Mouse (Mus musculus) stomach, postnatal 0 days (tissue): ENCODE results near the gene Ell. TPM values are rescaled to one million over a fixed set of nuclear protein-coding genes. Genes with fewer than 3 reads are reported as not detected.

Experiments used
- ATAC-seq: fragments of 200-750 bp; cut with Nextera tagmentation; 2 replicates; pipeline ENCODE4 v1.8.0; 2017; ENCODE audit not compliant: low FRiP score, low TSS enrichment
- DNase-seq: peaks from one replicate; pipeline ENCODE4 v3.0.0-alpha.2; 2016; ENCODE audit warnings: low spot score
- H3K27ac ChIP-seq: fragments of 300-500 bp; sonication (generic); replicated peaks from 2 replicates; pipeline ENCODE4 v1.5.1; 2014; ENCODE audit warnings: mild to moderate bottlenecking, control low read depth
- H3K27me3 ChIP-seq: fragments of 300-500 bp; sonication (generic); 2 replicates; pipeline ENCODE4 v1.6.1; 2014; ENCODE audit warnings: low read length; ENCODE audit not compliant: control insufficient read depth, insufficient read depth
- H3K36me3 ChIP-seq: fragments of 300-500 bp; sonication (generic); 2 replicates; pipeline ENCODE4 v1.6.1; 2014; ENCODE audit warnings: low read length, mixed read lengths; ENCODE audit not compliant: control insufficient read depth, insufficient read depth
- H3K4me1 ChIP-seq: fragments of 300-500 bp; sonication (generic); replicated peaks from 2 replicates; pipeline ENCODE4 v1.6.1; 2014; ENCODE audit warnings: antibody characterized with exemption; ENCODE audit not compliant: control insufficient read depth, insufficient read depth
- H3K4me2 ChIP-seq: fragments of 300-500 bp; sonication (generic); replicated peaks from 2 replicates; pipeline ENCODE4 v1.6.1; 2014; ENCODE audit warnings: low read depth, mild to moderate bottlenecking, control low read depth, moderate library complexity
- H3K4me3 ChIP-seq: fragments of 300-500 bp; sonication (generic); 2 replicates; pipeline ENCODE4 v1.5.1; 2014; ENCODE audit warnings: low read depth, low read length, control low read depth
- H3K9ac ChIP-seq: fragments of 300-500 bp; sonication (generic); 2 replicates; pipeline ENCODE4 v1.6.1; 2014; ENCODE audit warnings: mild to moderate bottlenecking, low read length, control low read depth, mixed read lengths
- H3K9me3 ChIP-seq: fragments of 300-500 bp; sonication (generic); 2 replicates; pipeline ENCODE4 v1.6.1; 2016; ENCODE audit warnings: low read length; ENCODE audit not compliant: control insufficient read depth
- CTCF ChIP-seq: IDR thresholded peaks from 2 replicates; pipeline ENCODE4 v1.5.1; 2016; ENCODE audit warnings: antibody characterized with exemption, low read depth, mild to moderate bottlenecking, moderate library complexity
- EP300 ChIP-seq: optimal IDR thresholded peaks from 2 replicates; pipeline ENCODE3; 2016; ENCODE audit warnings: antibody characterized with exemption
- WGBS: fragments of 180-500 bp; shearing (Covaris S2); extraction: QIAGEN DNeasy Blood & Tissue Kit; methylation state at CpG from one replicate; pipeline ENCODE4 v1.1.7; 2014; 5-methylcytosine and 5-hydroxymethylcytosine counted together
- polyA plus RNA-seq: library from polyadenylated mRNA; unstranded; fragments of >200 nt; fragmentation: Nextera tagmentation; extraction: Ambion mirVana; gene quantifications from 2 replicates; pipeline ENCODE4 v1.2.1, GENCODE M21; 2015

Ell gene
- polyA plus RNA-seq, 1 experiment from 2014 or later = 11.1 TPM

DNA sequence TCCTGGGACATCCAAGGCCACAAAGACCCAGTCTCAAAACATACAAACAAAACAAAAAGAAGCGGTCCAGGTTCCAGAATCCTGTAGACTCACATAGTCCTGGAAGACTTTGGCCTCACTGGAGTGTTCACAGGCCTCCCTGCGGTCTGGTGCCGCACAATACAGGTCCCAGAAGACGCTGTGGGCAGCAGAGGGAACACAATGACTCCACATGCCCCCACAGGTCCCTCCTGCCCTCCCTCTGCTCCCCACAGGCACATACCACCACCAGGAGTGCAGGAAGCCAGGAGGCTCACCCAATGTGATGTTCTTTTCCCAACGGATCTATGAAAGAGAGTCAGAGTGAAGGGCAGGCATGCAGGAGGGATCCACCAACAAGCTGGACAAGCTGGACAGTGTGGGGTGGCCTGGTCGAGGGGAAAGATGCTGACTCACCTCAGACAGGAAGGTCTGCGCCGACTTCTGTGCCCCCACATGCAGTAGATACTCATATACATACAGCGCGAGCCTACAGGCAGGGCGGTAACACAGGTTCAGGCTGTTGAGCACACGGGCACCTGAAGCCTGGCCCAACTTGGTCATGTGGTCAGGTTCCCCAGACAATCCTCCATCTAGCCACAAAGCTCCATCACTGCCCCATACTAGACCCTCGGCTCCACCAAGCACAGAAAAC is 63.0 kb downstream of the Ell start:
- H3K4me2 ChIP-seq = no peak overlapping the region
- no peak overlapping the region for H3K27ac ChIP-seq
- no peaks in the 10 kb centered on the region for H3K36me3 ChIP-seq
- H3K9ac ChIP-seq = no peak overlapping the region
- H3K4me1 ChIP-seq = peaks cover 8% of the 10 kb centered on the region
- H3K27me3 ChIP-seq = no peaks in the 10 kb centered on the region
- DNase-seq (no peak), ATAC-seq (no peak)
- H3K4me3 ChIP-seq = no peak overlapping the region
- TF ChIP-seq CTCF (no peak), EP300 (no peak)
- no peaks in the 10 kb centered on the region for H3K9me3 ChIP-seq
- WGBS = 94% methylated on average over 13 of the region's 13 CpGs

DNA sequence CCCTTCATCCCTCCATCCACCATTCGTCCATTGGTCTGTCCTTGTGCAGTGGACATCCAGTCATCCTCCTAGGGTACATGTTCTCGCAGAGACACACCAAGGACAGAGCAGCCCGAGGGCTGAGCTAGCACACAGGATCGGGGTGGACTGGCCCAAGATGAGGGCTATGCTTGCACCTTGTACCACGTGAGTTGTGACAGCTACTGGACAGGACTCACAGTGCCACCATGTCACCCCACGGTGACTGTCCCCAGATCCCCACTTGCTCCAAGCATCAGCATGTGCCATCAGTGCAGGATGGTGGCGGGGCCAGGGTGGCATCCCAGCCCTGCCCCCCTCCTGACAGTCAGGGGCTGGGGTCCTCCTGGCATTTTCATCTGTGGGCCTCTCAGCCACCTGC is 65.3 kb downstream of the Ell start:
- Histone ChIP-seq H3K4me1 (peaks cover 3% of the 10 kb centered on the region), H3K36me3 (no peaks in the 10 kb centered on the region), H3K27me3 (no peaks in the 10 kb centered on the region), H3K9me3 (no peaks in the 10 kb centered on the region), H3K9ac (no peak overlapping the region), H3K27ac (no peak overlapping the region), H3K4me3 (no peak overlapping the region), H3K4me2 (no peak overlapping the region)
- 84% methylated on average over 7 of the region's 7 CpGs for WGBS
- ATAC-seq (no peak), DNase-seq (no peak)
- TF ChIP-seq CTCF = no peak
- no peak for TF ChIP-seq EP300

DNA sequence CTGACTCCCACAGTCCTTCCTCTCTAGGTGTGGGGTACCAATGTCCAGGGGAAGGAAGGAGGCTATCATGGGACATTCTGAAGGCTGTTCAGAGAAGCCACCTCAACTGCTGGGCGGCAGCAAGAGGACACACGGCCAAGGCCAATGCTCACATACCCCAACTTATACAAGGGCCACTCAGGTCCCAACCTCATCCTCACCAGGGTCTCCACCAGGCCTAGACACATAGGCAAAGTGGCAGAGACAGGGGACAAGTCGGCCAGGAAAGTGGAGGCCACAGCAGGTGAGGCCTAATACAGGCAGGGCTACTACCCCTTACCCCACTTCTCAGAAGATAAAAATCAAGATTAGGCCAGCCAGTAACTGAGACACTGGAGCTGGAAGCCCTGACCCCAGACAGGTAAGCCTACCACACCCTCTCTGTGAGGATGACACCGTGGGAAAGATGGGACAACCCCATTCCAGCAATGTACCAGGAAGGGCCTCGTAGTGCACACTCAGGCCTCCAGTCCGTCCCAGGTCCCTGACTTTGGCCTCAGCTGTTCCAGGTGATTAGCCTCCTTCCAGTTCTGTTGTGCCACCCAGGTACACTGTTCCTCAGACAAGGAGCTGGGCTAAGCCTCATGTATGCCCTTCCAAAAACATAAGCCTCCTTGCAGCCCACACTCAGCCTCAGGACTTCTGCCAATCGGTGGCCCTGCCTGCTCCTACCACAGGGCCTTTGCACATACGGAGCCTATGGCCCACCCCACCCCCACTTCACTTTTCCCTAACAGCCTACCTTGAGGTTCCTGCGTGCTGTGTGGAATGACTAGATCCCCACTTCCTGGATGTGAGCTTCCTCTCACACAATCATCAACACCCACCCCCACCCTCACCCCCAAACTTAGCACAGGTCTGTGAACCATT is 66.9 kb downstream of the Ell start:
- H3K9ac ChIP-seq = no peak overlapping the region
- no peaks in the 10 kb centered on the region for H3K36me3 ChIP-seq
- no peak overlapping the region for H3K4me3 ChIP-seq
- 80% methylated on average over 9 of the region's 9 CpGs for WGBS
- H3K27me3 ChIP-seq = no peaks in the 10 kb centered on the region
- H3K27ac ChIP-seq = no peak overlapping the region
- H3K4me2 ChIP-seq = peak overlapping the region; percentile 87; the same call in 1 of the 2 replicates
- no peak for TF ChIP-seq CTCF
- no peak for TF ChIP-seq EP300
- H3K4me1 ChIP-seq = peaks cover 6% of the 10 kb centered on the region
- DNase-seq = no peak
- no peak for ATAC-seq
- H3K9me3 ChIP-seq = no peaks in the 10 kb centered on the region

DNA sequence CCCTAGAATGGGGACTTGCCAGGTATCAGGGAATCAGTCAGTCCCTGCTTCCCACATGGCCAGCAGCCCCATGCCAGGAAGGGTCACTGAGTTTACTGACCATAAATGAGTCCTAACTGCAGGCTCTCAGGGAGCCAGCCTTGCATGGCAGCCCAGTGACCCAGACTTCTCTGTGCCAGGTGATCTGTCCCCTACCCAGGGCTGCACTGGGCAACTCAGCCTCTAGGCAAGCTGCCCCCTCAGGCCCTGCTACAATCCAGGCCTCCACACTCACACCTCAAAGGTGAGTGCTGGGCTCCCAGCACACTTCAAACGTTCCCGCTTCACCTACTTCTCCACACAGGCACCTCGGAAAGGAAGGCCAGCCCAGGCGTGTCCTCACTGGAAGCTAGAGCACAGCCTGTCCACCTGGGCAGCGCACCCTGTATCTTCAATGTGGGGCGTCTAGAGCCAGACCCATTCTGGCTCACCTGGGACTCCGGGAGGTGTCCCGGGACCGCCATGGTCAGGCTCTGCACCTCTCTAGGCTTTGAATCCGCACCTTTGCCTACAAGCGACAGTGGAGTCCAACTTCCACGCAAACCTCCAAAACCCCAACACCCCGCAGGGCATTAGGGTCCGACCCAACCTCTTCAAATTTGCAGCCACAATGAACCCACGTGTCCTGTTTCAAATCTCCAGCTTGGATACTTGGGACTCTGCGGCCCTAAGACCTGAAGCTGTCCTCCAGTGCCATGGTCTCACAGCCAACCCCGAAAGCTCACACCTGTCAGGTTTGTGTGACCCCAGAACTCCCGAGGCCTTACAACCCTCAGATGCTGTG is 67.7 kb downstream of the Ell start:
- ATAC-seq (no peak), DNase-seq (no peak)
- Histone ChIP-seq H3K4me3 (peak overlapping the region; percentile 75), H3K9me3 (no peaks in the 10 kb centered on the region), H3K4me2 (peak overlapping the region; percentile 87), H3K4me1 (peaks cover 3% of the 10 kb centered on the region), H3K36me3 (no peaks in the 10 kb centered on the region), H3K27me3 (no peaks in the 10 kb centered on the region), H3K9ac (peak overlapping the region; percentile 92), H3K27ac (no peak overlapping the region; the same call in 1 of the 2 replicates)
- TF ChIP-seq EP300 = no peak
- WGBS = 55% methylated on average over 18 of the region's 18 CpGs

DNA sequence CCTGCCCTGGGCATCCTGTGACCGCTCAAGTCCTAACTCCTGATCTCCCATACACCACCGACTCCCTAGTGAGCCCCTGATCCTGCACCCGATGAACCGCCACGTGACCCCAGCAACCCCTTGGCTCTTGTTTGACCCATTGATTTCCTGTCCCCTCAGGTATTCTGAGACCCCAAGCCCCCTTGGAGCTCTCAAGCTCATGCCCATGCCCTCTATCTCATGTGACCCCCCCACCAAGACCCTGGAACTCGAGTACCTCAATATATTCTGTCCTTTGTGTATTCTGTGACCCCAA is 68.3 kb downstream of the Ell start:
- Histone ChIP-seq H3K4me2 (peak overlapping the region; percentile 87), H3K36me3 (no peaks in the 10 kb centered on the region), H3K9me3 (no peaks in the 10 kb centered on the region), H3K27ac (peak overlapping the region; percentile 97; the same call in 1 of the 2 replicates), H3K4me3 (peak overlapping the region; percentile 75), H3K9ac (peak overlapping the region; percentile 92), H3K4me1 (peaks cover 3% of the 10 kb centered on the region), H3K27me3 (no peaks in the 10 kb centered on the region)
- TF ChIP-seq CTCF = no peak
- no peak for TF ChIP-seq EP300
- 25% methylated on average over 6 of the region's 6 CpGs for WGBS
- DNase-seq (no peak), ATAC-seq (no peak)
